Mouse (Mus musculus) naive thymus-derived CD4-positive, alpha-beta T cell, adult 2 months (primary cell): ENCODE results near the gene Opcml.

Experiments
- DNase-seq: peaks from one replicate; pipeline ENCODE4 v3.0.0-alpha.2; 2011; ENCODE audit warnings: low read depth

Gene Opcml

DNA sequence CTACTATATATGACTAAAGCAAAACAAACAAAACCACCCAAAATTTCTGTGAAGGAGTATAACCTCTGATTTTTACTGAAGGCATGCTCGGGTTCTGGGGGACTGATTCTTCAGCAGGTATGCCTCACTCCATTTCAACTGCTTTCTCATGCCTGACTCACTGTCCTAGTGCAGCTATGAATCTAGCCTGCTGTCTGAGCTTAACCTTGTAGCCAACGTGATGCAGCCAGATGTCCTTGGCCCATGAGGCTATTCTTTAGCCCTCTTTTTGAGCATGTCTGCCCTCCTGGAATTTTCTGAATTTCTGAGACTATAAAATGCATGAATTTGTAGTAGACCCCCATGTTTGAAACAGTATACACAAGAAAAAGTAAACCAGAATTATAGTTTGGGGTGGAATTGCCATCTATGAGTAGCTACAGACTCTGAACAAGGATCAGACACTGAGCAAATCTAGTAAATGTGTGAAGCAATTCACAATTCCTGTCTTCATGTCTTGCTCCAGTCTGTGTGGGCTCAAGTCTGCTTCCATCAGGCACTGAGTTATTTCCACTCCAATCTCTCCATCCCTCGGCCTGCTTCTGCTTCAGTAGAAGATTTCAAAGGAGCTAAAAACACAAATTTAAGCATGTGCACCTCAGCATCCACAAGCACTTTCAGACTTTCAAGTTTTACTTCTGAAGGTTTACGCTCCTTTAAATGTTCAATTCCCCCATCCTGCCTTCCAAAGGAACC, 528.6 kb downstream of the Opcml start:
- no peak for DNase-seq

DNA sequence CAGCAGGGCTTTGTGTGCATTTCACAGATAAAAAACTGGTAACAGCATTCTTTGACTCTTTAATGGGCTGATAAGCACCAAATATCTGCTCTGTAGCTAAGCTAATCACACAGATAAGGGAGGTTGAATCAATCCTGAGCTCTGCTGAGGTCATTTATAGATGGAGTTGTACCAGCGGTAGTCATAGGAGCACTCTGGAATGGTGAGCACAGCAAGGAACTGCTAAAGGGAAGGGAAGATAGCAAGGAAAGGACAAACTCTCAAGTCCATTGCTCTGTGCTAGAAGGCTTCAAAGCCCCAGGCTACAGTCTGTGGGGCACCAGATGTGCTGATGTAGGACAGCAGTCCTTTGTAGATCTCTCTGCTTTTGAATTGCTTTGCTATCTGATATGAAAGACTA, 529.2 kb downstream of the Opcml start:
- DNase-seq = no peak

DNA sequence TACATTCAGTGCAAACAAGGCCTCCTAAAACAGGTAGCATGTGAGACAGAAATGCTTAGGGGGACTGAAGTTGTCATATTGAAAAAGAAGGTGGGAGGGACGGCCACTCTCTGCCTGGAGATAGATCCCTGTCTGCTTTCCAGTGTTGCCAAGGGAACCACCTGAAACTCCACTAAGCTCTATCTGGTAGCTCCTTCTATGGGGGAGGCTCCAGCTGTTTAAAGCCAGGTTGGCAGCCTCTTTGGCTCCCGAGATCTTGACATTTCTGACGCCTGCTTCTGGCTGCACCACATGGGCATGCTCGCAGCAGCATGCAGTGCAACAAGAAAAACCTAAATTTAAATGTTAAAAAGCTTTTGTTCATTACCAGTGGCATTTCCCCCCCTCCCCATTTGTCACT, 537.4 kb downstream of the Opcml start:
- no peak for DNase-seq

DNA sequence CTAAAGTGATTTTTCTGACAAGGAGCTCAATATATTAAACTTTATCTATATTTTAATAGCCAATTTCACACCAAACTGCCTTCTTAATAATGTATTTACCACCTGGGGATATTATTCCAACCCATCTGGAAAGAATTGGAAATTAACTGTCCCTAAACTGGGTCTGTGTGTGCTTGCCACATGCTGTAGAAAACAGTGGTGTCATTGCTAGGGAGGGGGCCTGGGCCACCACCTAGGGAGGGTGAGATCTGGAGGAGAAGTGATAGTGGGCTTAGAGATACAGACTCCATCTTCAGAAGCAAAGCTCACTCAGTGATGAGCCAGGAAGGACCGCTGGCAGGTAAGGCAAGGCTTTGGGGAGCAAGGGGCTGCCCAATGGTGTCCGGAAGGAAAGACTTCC, 537.9 kb downstream of the Opcml start:
- DNase-seq = no peak

DNA sequence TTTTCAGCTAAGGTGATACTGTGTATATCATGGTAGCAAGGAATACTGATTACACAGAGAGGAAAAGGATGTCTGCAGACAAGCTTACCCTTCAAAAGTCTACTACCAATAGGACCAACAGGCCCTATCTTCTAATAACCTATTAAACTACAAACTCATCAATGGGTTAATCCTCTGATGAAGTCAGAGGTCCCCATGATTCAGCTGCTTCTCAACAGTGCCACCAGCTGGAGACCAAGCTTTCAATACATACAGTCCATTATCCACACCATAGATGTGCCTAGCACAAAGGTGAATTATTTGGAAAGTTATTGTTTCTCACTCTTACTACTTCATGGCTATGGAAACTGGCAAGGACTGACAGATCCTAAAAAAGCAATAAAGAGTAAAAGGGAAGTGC, 538.9 kb downstream of the Opcml start:
- no peak for DNase-seq

DNA sequence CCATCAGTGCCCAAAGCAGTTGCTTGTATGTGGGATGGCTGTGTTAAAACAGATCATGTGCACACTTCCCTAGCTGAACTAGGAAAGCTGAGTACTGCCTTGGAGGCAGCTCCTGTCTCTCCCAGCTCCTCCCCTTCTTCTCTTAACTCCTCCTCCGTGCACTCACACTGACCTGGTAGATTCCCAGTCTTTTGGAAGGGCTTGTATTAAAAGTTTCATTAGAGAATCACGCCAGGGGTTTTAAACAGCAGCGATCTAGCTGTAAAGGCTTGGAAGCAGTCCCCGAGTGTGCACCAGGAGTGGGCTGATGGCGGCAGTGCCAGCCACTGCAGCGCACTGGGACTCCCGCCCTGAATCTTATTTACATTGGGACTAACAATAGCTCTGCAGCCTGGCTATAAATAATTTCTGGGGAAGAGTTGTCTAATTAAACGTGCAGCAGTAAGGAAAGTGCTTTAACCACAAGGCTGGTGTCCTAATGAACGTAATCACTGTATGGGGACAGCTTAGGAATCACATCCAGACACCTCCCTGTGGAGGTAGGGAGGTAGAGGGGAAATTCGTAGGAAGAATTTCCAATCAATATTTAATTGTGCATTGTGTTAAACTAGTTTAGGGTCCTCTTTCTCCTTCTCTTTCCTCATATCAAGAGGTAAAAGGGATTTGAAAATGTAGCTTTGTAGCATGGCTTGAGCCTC, 546.1 kb downstream of the Opcml start:
- no peak for DNase-seq

DNA sequence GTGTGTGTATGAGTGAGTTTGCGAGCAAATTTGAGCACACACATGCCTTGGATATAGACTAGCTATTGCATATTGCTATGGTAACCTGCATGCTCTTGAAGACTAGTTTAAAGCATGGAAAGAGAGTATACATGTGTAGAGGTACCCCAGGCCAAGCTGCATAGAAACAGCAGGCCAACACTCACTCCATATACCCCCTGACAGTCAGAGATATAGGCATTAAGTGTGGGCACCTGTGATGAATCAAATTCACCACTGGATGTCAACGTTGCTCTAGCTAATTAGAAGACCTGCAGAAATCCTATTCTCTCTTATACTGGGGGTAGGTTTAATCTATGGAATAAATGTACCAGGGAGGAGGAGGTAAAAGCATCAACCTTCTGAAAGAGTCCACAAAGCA, 547.3 kb downstream of the Opcml start:
- no peak for DNase-seq

DNA sequence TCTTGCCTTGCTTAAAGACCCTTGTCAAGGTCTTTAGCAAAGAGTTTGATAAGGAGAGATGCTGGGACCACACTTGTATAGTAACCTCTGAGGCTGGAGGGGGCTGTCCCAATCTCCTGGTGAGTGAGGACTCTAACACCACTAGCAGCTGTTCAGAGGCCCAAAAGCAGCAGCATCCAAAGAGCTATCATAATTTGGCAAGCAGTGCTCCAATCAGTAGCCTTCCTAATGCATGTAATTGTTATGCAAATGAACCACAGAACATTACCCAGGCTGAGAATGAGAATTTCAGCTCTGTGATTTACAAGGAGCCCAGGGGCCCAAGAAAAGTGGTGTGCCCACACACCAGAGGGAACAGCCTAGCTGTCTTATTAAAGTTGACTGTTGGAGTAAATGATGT, 564.4 kb downstream of the Opcml start:
- no peak for DNase-seq

DNA sequence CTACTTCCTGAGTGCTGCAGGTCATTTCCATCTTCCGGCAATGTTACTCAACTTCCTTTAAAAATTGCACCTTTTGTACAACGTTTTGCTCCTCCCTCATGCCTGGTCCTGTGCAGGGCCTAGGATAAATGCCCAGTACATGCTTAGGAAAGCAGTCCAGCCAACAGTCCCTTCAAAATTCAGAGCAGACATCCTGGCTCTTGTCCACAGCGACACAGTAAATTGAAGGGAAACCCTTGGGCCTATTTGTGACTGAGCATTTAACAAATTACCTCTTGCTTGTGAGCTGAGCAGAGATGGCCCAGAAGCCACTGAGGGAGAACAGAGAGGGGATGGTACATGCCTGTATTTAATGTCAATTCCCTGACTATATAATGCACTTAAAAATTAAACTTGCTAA, 567.4 kb downstream of the Opcml start:
- no peak for DNase-seq

DNA sequence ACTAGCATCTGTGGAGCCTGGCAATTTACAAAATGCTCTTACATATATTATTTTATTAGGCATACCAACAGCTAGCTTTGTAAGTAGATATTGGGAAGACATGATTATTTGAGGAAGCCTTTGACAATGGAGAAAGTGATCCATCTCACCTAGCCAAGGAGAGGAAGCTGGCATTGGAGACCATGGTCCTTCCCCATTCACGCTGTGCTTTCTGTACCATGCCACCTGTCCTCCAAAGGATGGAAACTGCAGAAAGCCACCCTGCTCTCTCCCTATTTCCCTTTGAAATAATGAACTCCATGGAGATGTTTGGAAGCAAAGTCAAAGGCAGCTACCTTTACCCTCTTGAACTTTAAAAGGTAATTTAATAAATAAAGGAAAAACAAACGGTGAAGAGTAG, 570.1 kb downstream of the Opcml start:
- no peak for DNase-seq

DNA sequence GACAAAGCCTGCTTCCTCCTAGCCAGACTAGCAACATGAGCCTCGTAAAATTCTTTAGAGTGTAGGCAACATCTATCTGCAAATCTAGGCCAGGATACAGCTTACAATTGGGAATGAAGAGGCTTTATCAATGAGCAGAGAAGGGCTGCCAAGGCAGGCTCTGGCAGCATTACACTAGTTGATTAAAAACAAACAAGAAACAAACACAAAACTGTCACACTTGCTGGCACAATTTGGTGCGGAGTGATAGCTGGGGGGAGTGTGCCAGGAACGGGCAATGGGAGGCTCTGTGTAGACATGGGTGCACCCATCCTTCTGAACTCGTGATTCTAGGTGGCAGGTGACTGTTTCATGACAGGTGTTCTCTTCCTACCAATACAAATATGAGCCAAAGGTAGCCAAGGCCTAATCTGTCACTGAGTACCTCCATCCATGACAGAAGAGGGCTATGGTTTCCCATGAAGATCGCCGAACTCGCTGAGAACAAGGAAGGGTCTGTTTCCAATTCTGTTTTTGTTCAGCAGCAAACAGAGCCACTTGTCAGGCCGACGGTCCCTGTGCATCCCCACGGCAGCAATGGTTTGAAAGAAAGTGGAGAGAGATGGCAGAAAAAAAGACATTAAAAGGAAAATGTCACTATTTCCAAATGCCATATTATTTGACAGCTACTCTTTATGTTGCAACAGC, 574.0 kb downstream of the Opcml start:
- DNase-seq = no peak

DNA sequence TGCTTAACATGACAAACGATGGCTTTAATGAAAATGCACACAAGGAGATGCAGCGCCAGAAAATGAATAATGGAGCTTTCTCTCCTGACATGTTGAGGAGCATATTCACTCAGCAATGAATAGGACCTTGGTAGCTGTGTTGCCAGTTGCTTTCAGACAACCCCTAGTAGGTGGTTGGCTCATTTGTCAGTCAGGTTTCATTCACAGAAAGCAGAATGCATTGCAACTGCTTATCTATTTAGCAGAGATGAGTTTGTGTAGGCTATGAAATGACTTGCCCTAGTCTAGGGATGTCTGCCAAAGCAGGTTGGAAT, 574.5 kb downstream of the Opcml start:
- no peak for DNase-seq

DNA sequence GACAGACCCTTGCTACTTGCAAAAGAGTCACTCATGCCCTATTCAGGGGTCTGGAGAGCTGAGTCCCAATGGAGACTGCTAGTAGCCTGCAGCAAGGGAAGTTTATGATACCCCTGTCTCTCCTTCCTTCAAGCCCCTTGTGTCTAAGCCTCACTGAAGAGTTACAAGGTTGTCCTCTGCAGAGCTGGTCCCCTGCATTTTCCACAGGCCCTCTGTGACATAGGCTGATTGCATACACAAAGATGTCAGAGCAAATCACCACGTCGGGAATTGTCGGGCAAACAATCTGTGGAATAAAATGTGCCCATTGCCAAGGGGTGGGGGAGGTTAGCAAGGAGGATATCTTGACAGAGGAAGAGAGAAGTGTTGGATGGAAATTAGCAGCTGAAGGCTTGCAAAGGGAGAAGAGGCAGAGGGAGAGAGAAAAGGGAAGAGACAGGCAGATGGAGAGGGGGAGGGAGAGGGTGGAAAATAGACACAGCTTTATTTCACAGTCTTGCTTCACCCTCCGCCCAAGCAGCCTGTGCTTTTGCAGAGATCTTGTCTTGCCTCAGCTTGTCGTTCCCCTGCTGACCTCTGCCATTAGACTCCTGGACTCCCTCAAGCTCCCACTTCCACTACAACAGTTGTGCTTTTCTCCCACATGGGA, 596.1 kb downstream of the Opcml start:
- no peak for DNase-seq

DNA sequence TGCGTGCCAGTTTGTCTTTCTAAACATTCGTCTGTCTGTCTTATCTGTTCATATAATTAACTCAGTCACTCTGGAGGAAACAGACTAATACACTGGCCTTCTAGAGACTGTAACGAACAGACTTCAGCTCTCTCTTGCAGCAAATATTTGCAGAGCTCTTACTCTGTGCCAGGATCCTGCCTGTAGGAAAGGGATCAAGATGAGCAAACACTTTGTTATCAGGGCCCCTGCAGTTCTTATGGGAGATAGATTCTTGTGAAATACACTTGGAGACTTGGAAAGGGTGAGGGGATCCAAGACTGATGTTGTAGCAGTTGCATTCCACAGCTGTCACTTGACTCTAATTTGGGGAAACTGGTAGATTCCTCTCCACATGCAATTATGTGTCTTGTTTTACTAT, 604.6 kb downstream of the Opcml start:
- DNase-seq = no peak

DNA sequence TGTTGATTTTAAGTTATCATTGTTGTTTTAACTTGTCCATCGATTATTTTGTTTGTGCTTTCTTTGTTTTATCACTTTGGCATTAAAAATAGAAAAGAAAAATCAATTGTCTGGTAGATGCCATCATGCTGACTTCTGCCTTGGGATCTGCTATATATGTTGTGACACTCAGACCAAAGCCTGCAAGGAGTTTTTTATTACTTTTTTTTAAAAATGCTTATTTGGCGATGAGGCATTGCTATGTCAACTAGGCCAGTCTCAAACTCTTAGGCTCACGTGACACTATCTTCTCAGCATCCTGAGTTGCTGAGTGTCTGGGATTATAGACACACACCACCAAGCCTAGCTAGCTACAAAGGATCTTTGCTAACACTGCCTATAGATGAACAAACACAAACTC, 605.1 kb downstream of the Opcml start:
- no peak for DNase-seq

DNA sequence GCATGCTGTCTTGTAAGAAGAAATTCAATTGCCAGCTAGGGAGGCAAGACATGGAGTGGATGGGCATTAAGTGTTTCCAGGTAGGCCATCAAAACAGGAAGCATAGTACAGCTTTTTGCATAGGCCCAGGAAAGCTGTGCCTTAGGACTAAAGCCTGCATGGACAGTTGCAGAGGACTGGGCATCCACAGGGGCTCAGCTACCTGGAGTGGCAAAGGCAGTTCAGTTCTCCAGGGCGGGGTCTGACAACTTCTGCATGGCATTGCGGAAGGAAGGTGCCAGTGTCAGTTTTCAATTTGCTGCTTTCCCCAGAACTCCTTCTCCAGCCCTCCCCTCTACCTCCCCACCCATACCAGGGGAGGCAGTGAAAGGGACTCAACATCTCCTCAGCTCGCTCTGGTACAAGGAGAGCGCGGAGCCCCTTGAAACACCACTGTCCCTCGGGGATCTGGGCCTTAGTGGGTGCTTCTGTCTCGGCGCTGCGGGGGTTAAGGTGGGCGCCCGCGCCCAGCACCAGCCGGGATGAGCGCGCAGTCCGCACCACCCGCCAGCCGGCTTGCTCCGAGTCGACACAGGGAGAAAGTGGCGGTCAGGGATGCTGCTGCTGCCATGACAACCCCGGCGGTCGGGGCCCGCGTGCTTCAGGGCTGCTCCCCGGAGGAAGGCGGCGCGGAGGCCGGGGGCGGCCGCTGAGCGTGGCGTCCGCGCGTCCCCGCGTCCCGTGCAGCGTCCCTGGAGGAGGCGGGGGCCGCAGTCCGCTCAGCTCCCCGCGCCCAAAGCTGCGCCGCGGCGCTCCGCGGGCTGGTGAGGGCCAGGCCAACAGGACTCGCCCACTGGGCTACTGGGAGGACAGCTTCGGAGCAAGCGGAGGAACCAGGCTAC, 612.4 kb downstream of the Opcml start:
- no peak for DNase-seq

DNA sequence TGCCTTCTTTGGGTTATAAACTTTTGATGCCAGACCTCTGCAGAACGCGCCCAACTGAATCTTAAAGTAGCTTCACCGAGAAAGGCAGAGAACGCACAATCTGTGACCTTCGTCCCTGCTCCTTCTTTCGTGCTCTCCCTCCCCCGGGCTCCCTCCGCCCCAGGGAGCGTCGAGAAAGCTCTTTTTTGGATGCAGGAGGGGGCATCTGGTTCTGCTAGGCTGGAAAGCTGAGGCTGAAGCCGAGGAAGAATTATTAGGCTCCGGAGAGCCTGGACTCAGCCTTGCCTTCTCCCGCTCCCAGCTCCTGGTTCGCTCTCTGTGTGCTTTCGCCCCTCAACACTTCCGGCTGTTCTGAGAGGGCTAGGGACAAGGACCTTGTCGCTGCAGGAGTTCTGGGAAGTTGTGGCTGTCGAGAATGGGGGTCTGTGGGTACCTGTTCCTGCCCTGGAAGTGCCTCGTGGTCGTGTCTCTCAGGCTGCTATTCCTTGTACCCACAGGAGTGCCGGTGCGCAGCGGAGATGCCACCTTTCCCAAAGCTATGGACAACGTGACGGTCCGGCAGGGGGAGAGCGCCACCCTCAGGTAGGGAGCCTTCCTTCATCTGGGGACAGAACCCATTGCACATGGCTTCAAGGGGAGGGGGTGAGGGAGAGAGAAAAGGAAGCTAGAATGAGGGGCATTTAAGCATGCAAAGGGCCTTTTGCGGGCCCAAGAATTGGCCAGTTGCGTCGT, 613.4 kb downstream of the Opcml start:
- DNase-seq = no peak

DNA sequence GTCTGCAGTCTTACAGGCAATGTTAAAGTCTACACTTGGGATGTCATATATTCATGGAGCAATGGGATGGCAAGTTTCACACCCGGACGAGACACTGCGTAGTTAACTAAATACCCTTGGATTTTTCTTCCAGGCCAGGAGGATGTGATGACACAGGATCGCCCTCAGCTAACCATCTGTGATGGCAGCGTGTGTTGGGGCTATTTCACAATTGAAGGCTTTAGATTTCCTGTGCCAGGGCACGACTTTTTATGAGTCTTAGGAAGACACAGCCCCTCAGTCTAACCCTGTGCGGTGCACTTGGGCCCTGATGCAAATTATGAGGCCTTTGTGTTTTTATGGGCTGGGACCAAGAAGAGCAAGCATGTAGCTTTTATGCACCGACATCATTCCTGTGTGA, 614.0 kb downstream of the Opcml start:
- DNase-seq = no peak

DNA sequence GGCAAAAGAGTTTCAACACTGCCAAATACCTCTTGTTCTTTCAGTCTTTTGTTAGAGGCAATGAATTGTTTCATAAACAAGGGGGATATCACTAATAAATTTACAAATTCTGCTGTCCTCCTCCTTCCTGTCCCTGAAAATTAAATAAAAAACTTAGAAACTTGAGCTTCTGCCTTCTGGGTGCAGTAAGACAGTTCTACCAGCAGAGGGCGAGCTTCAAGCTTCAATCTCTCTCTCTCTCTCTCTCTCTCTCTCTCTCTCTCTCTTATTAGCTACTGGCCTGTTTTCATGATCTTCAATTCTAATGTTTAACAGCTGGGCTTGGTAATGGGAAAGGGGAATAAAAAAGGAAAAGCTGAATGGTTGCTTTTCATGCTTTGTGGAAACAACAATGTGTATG, 615.2 kb downstream of the Opcml start:
- no peak for DNase-seq

DNA sequence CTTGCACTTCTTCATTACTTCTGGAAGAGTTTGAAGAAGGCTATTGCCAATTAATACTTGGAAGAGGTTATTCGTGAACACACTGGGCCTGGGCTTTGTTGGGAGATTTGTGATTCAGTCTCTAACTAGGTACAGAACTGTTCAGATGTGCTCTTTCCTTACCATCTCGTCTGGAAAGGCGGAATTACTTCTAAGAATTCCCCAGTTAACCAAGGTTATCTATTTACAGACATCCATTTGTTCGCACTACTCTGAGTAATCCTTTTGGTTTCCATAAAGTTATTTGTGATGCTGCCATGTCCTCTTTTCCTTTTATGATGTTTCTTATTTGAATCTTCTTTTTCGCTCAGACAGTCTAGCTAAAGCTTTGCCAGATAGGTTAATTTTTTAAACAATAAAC, 630.2 kb downstream of the Opcml start:
- DNase-seq = no peak

DNA sequence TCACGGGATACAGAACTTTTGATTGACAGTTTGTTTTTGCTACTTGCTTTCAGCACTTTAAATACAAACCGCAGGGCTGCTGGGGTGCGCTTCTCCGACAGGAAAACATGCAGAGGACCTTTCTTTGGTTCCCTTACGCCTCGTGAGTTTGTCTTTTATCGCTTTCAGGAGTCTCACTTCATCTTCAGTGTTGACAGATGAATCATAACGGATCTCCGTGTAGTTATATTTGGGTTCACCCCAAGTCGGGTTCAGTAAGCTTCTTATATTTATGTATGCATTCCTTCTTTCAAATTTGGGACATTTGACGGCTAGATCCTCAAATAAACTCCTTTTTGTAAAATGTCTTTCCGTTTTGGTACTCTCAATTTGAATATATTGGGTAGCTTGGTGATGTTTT, 632.8 kb downstream of the Opcml start:
- no peak for DNase-seq
